Mouse (Mus musculus): Measurements from ENCODE around the gene Gm15128.
"Not testable (repeated sequence)": the region's sequence is repeated elsewhere in the genome, so short reads cannot be mapped to it uniquely, and the experiment has no call there.

Gm15128 gene

DNA sequence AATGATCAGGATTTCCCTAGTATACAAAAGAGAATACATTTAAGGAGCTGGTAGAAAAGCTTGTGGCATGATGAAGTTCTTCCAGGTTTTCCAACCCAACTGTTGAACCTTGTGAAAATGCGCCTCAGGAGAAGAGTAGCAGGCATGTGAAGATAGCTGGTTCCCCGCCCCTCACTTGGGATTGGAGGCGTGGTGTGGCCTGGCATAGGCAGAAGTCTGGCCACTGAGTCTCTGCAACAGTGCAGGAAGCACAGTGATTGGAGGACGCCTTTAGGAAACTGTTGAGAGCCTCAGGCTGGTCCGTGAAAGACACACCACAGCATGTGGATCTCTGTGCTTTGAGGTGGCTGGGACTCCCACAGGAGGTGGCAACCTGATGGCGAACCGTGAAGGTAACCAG, at the start of gene Gm15128:
Gene Gm15128, plus strand, starts transcription at position 301 of the 400 bp plus-strand sequence.
- not testable (repeated sequence) for DNase-seq

Measured in heart, adult 11 months (tissue).